In genomic region chr11:116928031-116928430, GRCm38 (mm10) we compare ENCODE assay signal across 24 mouse cellular contexts. TPM values are rescaled to one million over a fixed set of nuclear protein-coding genes. Genes with fewer than 3 reads are reported as not detected.
DNase-seq lines count a peak whose midpoint lies in the region; ATAC-seq lines count a peak whose summit lies in the region.
"Had no signal": no experiment of that assay in that cellular context is flagged by ENCODE, and none has a peak within 500 bp of the region (broad histone marks: within the 10 kb centered on the region; RNA-seq: fewer than 3 reads in every experiment).

No protein-coding gene starts in this region.

- H3K27me3 ChIP-seq in hindbrain, embryonic 16.5 days (replicated peaks; ENCODE audit: control insufficient read depth, insufficient read depth, low read length), result no peaks in the 10 kb centered on the region
- H3K27me3 ChIP-seq in hindbrain, embryonic 13.5 days, result no peaks in the 10 kb centered on the region
- H3K27me3 ChIP-seq: embryonic facial prominence, embryonic 13.5 days; embryonic facial prominence, embryonic 15.5 days; forebrain, embryonic 12.5 days had no signal

- no peak overlapping the region for H3K4me3 ChIP-seq in hindbrain, embryonic 16.5 days (ENCODE audit: low read length)
- no peak overlapping the region for H3K4me3 ChIP-seq in hindbrain, embryonic 13.5 days
- H3K4me3 ChIP-seq: embryonic facial prominence, embryonic 13.5 days; embryonic facial prominence, embryonic 15.5 days; erythroblast, embryonic 14.5 days; forebrain, embryonic 10.5 days; forebrain, embryonic 12.5 days had no signal

- no peaks in the 10 kb centered on the region for H3K9me3 ChIP-seq in hindbrain, embryonic 16.5 days (ENCODE audit: control insufficient read depth, low read length)
- no peaks in the 10 kb centered on the region for H3K9me3 ChIP-seq in hindbrain, embryonic 13.5 days
- H3K9me3 ChIP-seq: embryonic facial prominence, embryonic 13.5 days; embryonic facial prominence, embryonic 15.5 days; forebrain, embryonic 10.5 days; forebrain, embryonic 12.5 days had no signal

- peak; percentile 57 to 65 for DNase-seq in cerebellum, postnatal 14 days
- no peak for DNase-seq in cerebellum, adult 11-12 months
- peak; percentile 59 for DNase-seq in left cerebral cortex, postnatal 4 days
- no peak for DNase-seq in left cerebral cortex, postnatal 25 days (ENCODE audit: low spot score in 2 of 2)
- DNase-seq: adrenal gland, adult 2 months; adrenal gland, postnatal 10 days; adrenal gland, postnatal 25 days; cerebellum, adult 11 months; cerebellum, adult 8-10 months; cerebellum, adult 9-11 months; cerebellum, postnatal 36 days; embryo, embryonic 11 days had no signal

- H3K27ac ChIP-seq in hindbrain, embryonic 16.5 days (ENCODE audit: low read depth, low read length), result no peak overlapping the region
- no peak overlapping the region for H3K27ac ChIP-seq in hindbrain, embryonic 13.5 days
- H3K27ac ChIP-seq: embryonic facial prominence, embryonic 13.5 days; forebrain, embryonic 10.5 days; forebrain, embryonic 12.5 days had no signal

- H3K4me2 ChIP-seq in hindbrain, embryonic 16.5 days (ENCODE audit: low read length), result no peak overlapping the region
- no peak overlapping the region for H3K4me2 ChIP-seq in hindbrain, embryonic 13.5 days
- H3K4me2 ChIP-seq: embryonic facial prominence, embryonic 13.5 days; embryonic facial prominence, embryonic 15.5 days; forebrain, embryonic 12.5 days had no signal

- H3K9ac ChIP-seq in hindbrain, embryonic 16.5 days (ENCODE audit: low read depth, low read length), result no peak overlapping the region
- H3K9ac ChIP-seq in hindbrain, embryonic 13.5 days, result no peak overlapping the region
- H3K9ac ChIP-seq: embryonic facial prominence, embryonic 13.5 days; embryonic facial prominence, embryonic 15.5 days; forebrain, embryonic 12.5 days had no signal

- H3K36me3 ChIP-seq in hindbrain, embryonic 16.5 days (ENCODE audit: control insufficient read depth, insufficient read depth, low read length), result peaks cover 21% of the 10 kb centered on the region; the same call in 1 of the 2 replicates
- H3K36me3 ChIP-seq in hindbrain, embryonic 13.5 days, result peaks cover 94% of the 10 kb centered on the region
- H3K36me3 ChIP-seq: embryonic facial prominence, embryonic 13.5 days; embryonic facial prominence, embryonic 15.5 days had no signal

- intact Hi-C loops in left cerebral cortex, postnatal 4 days (cut with DNase I), result no loop called here
- intact Hi-C loops in left cerebral cortex, postnatal 25 days (cut with DNase I), result no loop called here

- ATAC-seq in hindbrain, embryonic 16.5 days, result peak; percentile 41; the same call in 1 of the 2 replicates
- ATAC-seq in hindbrain, embryonic 13.5 days (ENCODE audit: low FRiP score), result no peak
- ATAC-seq: forebrain, embryonic 14.5 days; forebrain, embryonic 16.5 days had no signal

- no peaks in the 10 kb centered on the region for H3K4me1 ChIP-seq in hindbrain, embryonic 16.5 days (ENCODE audit: control insufficient read depth, insufficient read depth, low read depth, low read length)
- peaks cover 23% of the 10 kb centered on the region for H3K4me1 ChIP-seq in hindbrain, embryonic 13.5 days (replicated peaks)

- 84% methylated on average over 6 of the region's 6 CpGs for WGBS in hindbrain, embryonic 16.5 days
- WGBS in hindbrain, embryonic 13.5 days, result 81% methylated on average over 6 of the region's 6 CpGs

RNA-seq across cellular contexts. Expression of gene Mgat5b, which starts 9.4 kb away (rescaled TPM):
- polyA plus RNA-seq in hindbrain, embryonic 16.5 days (2015; fragmentation: Nextera tagmentation; extraction: Ambion mirVana), result 19.4 and 27.5 TPM in 2 replicates
- polyA plus RNA-seq in hindbrain, embryonic 13.5 days (2015; fragmentation: Nextera tagmentation; extraction: Ambion mirVana), result 22.8 and 24.5 TPM in 2 replicates
- total RNA-seq in left cerebral cortex, postnatal 4 days (2021), result 100 to 1,000 TPM; 111 to 114 TPM
- 10 to 100 TPM; 77.5 to 79.8 TPM for total RNA-seq in left cerebral cortex, postnatal 25 days (2021)
- total RNA-seq: common myeloid progenitor, adult 5-6 weeks; MEL had no signal
- polyA plus RNA-seq: C2C12; erythroblast, embryonic 14.5 days had no signal

Comparison
In these comparisons a context has a peak if more than half of its experiments do, and no peak if none do; other contexts are left out.
1. DNase-seq: peak in cerebellum, postnatal 14 days (2 of 2) and left cerebral cortex, postnatal 4 days (single experiment); none in cerebellum, adult 11-12 months (single experiment) and left cerebral cortex, postnatal 25 days (0 of 2).